Mouse (Mus musculus): ENCODE results near the gene Gm21897. TPM values are rescaled to one million over a fixed set of nuclear protein-coding genes. Genes with fewer than 3 reads are reported as not detected.
"Not testable (repeated sequence)": the region's sequence is repeated elsewhere in the genome, so short reads cannot be mapped to it uniquely, and the experiment has no call there.

The Gm21897 gene
- not detected in 2 replicates for polyA plus RNA-seq (2015; fragmentation: Nextera tagmentation; extraction: Ambion mirVana)

- not testable (repeated sequence) for DNase-seq (ENCODE audit: low spot score)
Observed at GRCm38 (mm10) chr16:15317158-15317557, at the start of gene Gm21897. Gm21897 (plus strand) TSS chr16:15317458.

- DNase-seq (ENCODE audit: low spot score), result no peak
Observed at GRCm38 (mm10) chr16:15272291-15272690, 45.0 kb upstream of the Gm21897 start.

GRCm38 (mm10) chr16:15277461-15277860 is 39.8 kb upstream of the Gm21897 start:
- no peak for DNase-seq (ENCODE audit: low spot score)

- DNase-seq (ENCODE audit: low spot score), result no peak
Observed at GRCm38 (mm10) chr16:15293041-15293440, 24.2 kb upstream of the Gm21897 start.

- no peak for DNase-seq (ENCODE audit: low spot score)
Observed at GRCm38 (mm10) chr16:15294289-15294688, 23.0 kb upstream of the Gm21897 start.

- DNase-seq (ENCODE audit: low spot score), result no peak
Observed at GRCm38 (mm10) chr16:15294911-15295659, 22.2 kb upstream of the Gm21897 start.

GRCm38 (mm10) chr16:15334526-15334925 is 17.3 kb downstream of the Gm21897 start:
- no peak for DNase-seq (ENCODE audit: low spot score)

DNA sequence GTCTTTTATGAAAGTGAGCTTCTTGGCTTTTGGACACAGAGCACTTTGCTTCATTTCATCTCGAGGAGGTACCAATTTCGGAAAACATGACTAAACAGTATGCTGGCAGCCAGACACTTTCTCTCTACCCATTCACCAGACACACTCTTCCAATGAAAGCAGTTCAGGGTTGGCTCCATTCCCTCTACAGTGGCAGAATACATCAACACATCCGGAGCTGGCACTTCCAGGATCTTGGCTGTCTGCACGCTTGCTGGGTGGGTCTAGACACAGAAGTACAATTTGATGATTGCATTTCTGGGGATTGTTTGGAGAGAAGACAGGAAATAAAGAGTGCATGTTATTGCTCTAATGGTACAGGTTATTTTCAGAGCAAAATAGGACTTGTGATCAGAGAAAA is 21.8 kb downstream of the Gm21897 start:
- DNase-seq (ENCODE audit: low spot score), result no peak

GRCm38 (mm10) chr16:15346045-15346444 is 28.8 kb downstream of the Gm21897 start:
- DNase-seq (ENCODE audit: low spot score), result no peak

GRCm38 (mm10) chr16:15349381-15349780 is 32.1 kb downstream of the Gm21897 start:
- no peak for DNase-seq (ENCODE audit: low spot score)

DNA sequence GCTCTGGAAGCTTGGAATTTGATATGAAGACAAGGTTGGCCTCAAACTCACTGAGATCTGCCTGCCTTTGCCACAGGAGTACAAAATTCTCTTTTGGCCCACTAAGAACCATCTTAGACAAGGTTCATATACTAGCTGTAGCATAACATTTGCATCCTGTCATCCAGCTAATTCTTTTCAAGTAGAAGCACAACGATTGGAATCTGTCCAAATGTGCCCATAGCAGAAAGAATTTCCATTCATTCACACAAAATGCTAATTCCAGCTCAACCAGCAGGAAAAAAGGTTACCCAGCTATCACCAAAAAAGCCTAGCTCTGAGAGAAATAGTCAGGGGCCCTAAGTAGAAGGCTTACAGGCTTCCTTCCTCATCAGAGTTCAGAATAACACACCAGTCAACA is 34.0 kb downstream of the Gm21897 start:
- DNase-seq (ENCODE audit: low spot score), result no peak

- DNase-seq (ENCODE audit: low spot score), result no peak
Observed at GRCm38 (mm10) chr16:15352320-15352719, 35.1 kb downstream of the Gm21897 start.

DNA sequence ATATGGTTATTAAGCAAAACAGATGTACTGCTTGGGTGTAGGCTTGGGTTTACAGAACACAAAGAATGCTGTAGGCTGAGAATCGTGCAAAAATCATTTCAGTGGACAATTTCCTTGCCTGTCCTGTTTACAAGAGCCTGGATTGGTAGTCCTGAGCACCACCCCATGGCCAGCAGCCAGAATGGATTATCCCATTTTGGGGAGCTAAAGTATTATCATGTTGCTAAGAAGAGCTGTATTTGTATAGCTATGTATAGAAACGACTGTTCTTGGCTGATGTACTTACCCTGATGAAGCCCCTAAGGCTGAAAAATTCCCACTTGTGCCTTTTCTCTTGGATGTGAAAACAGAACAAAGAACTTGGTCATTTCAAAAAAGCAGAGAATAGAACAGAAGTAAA is 37.6 kb downstream of the Gm21897 start:
- DNase-seq (ENCODE audit: low spot score), result no peak

GRCm38 (mm10) chr16:15355339-15355738 is 38.1 kb downstream of the Gm21897 start:
- DNase-seq (ENCODE audit: low spot score), result no peak

GRCm38 (mm10) chr16:15357766-15358165 is 40.5 kb downstream of the Gm21897 start:
- no peak for DNase-seq (ENCODE audit: low spot score)

DNA sequence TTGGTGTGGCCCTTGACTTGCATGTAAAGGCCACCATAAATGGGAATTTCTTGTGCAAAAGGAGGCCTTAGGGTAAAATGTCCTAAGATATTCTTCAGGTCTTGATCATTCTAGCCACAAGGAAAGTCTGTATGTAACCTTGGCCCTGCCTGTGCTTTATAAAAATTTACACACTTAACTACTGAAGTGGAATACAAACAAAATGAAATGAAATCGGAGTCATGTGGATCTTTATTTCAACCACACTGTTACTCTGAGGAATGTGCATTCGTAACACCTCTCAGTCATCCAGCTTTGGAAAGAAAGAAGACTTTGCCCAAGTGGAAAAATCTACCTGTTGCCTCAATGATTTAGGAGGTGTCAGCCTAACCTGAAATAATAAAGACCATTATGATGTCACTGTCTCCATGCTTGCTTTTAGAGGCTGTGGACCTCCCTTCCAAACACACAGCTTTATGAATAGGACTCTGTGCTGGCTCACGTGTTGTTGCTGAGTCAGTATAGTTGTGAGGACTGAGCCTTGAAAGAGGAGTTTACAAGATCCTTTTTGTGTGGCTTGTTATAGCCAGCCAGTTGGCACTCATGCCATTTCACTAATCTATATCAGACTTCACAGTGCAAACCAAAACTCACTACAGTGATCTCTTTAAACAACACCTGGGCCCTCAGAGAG is 42.0 kb downstream of the Gm21897 start:
- no peak for DNase-seq (ENCODE audit: low spot score)

- DNase-seq (ENCODE audit: low spot score), result no peak
Observed at GRCm38 (mm10) chr16:15360825-15361224, 43.6 kb downstream of the Gm21897 start.

All from thymus, postnatal 0 days (tissue).